ENCODE assay signal across 8 mouse cellular contexts in genomic region chr5:134704157-134704556, GRCm38 (mm10). TPM values are rescaled to one million over a fixed set of nuclear protein-coding genes. Genes with fewer than 3 reads are reported as not detected.
A peak's percentile ranks its signal among the peaks of the same experiment; 100 is the strongest.
DNase-seq lines count a peak whose midpoint lies in the region; ATAC-seq lines count a peak whose summit lies in the region.

No protein-coding gene starts in this region.

- H3K36me3 ChIP-seq in intestine, embryonic 14.5 days (ENCODE audit: control insufficient read depth, insufficient read depth, low read length) = 0 out of 2 replicates have a peak, but pooled peaks cover 7% of the 10 kb centered on the region
- H3K36me3 ChIP-seq in midbrain, embryonic 10.5 days = no peaks in the 10 kb centered on the region

- DNase-seq in WW6 (ENCODE audit: low read depth, low spot score) = peak; percentile 50
- peak; percentile 76 to 83 for DNase-seq in cerebellum, postnatal 14 days
- DNase-seq in gastrocnemius, adult 18-20 months (ENCODE audit: low spot score) = peak; percentile 75
- DNase-seq in intestine, embryonic 14.5 days (ENCODE audit: low spot score) = peak; percentile 89
- peak; percentile 34 to 77 for DNase-seq in left cerebral cortex, postnatal 14 days (ENCODE audit: low spot score in 2 of 2)
- peak; percentile 81 for DNase-seq in midbrain, embryonic 10.5 days (ENCODE audit: low spot score)
- DNase-seq in right cerebral cortex, postnatal 36 days (ENCODE audit: low spot score in 2 of 2) = peak; percentile 26 to 34
- peak; percentile 63 for DNase-seq in yolk sac, embryonic 10.5 days (ENCODE audit: low spot score)

- no peak overlapping the region for H3K9ac ChIP-seq in intestine, embryonic 14.5 days (ENCODE audit: low read length)

- no peaks in the 10 kb centered on the region; the same call in 1 of the 2 replicates for H3K9me3 ChIP-seq in intestine, embryonic 14.5 days (ENCODE audit: control insufficient read depth, low read length)
- H3K9me3 ChIP-seq in midbrain, embryonic 10.5 days (replicated peaks) = no peaks in the 10 kb centered on the region

- intact Hi-C loops in left cerebral cortex, postnatal 14 days (cut with DNase I) = loop anchor here (5.0 kb wide), 1 partner anchor 212 kb away; no protein-coding TSS in a partner anchor

- no peak overlapping the region for H3K4me2 ChIP-seq in intestine, embryonic 14.5 days (ENCODE audit: low read length)

- peak; percentile 63 for ATAC-seq in intestine, embryonic 14.5 days (replicated peaks; ENCODE audit: low FRiP score, low TSS enrichment, low read depth)

- H3K4me1 ChIP-seq in intestine, embryonic 14.5 days (replicated peaks; ENCODE audit: control insufficient read depth, insufficient read depth, low read length) = no peaks in the 10 kb centered on the region
- peaks cover 1% of the 10 kb centered on the region; the same call in 1 of the 2 replicates for H3K4me1 ChIP-seq in midbrain, embryonic 10.5 days

- H3K4me3 ChIP-seq in intestine, embryonic 14.5 days (ENCODE audit: low read depth, low read length) = no peak overlapping the region
- H3K4me3 ChIP-seq in midbrain, embryonic 10.5 days = no peak overlapping the region

- no peaks in the 10 kb centered on the region for H3K27me3 ChIP-seq in intestine, embryonic 14.5 days (replicated peaks; ENCODE audit: control insufficient read depth, insufficient read depth, low read length)
- no peaks in the 10 kb centered on the region for H3K27me3 ChIP-seq in midbrain, embryonic 10.5 days (ENCODE audit: low read depth, poor library complexity, severe bottlenecking)

- no peak overlapping the region for H3K27ac ChIP-seq in intestine, embryonic 14.5 days (ENCODE audit: low read depth)
- no peak overlapping the region for H3K27ac ChIP-seq in midbrain, embryonic 10.5 days (replicated peaks)

RNA-seq across cellular contexts. Expression of gene Limk1, which starts 15.8 kb away (rescaled TPM):
- 1 to 10 TPM; 1.4 to 1.8 TPM for total RNA-seq in gastrocnemius, adult 18-20 months (2021)
- 4.7 and 5.3 TPM in 2 replicates for polyA plus RNA-seq in intestine, embryonic 14.5 days (2014; fragmentation: Nextera tagmentation; extraction: Ambion mirVana)
- total RNA-seq in left cerebral cortex, postnatal 14 days (2021) = 10 to 100 TPM; 58.2 to 64.4 TPM
- polyA plus RNA-seq in midbrain, embryonic 10.5 days (2016; fragmentation: Nextera tagmentation; extraction: Ambion mirVana) = 8.0 and 9.8 TPM in 2 replicates

RNA-seq across cellular contexts. Expression of gene Eln, which starts 43.0 kb away (rescaled TPM):
- 10 to 100 TPM; 14.1 to 15.7 TPM for total RNA-seq in gastrocnemius, adult 18-20 months (2021)
- polyA plus RNA-seq in intestine, embryonic 14.5 days (2014; fragmentation: Nextera tagmentation; extraction: Ambion mirVana) = 24.2 and 31.4 TPM in 2 replicates
- 10 to 100 TPM; 59.0 to 80.6 TPM for total RNA-seq in left cerebral cortex, postnatal 14 days (2021)
- polyA plus RNA-seq in midbrain, embryonic 10.5 days (2016; fragmentation: Nextera tagmentation; extraction: Ambion mirVana) = 0.88 and 2.0 TPM in 2 replicates

Comparison
In these comparisons a context has a peak if more than half of its experiments do, and no peak if none do; other contexts are left out.
1. DNase-seq: peak in every context shown above with its lines; median percentile 89 in intestine, embryonic 14.5 days; 81 in midbrain, embryonic 10.5 days; 80 in cerebellum, postnatal 14 days; 75 in gastrocnemius, adult 18-20 months; 63 in yolk sac, embryonic 10.5 days; 56 in left cerebral cortex, postnatal 14 days; 50 in WW6; 30 in right cerebral cortex, postnatal 36 days.
2. RNA of gene Limk1, which starts 15.8 kb away (total RNA-seq): 58.2 to 64.4 TPM in left cerebral cortex, postnatal 14 days; 1.4 to 1.8 TPM in gastrocnemius, adult 18-20 months; every median in the first group is over 10 times any median in the second.